Comparison of ENCODE assay signal across 31 mouse cellular contexts in the genomic region with DNA sequence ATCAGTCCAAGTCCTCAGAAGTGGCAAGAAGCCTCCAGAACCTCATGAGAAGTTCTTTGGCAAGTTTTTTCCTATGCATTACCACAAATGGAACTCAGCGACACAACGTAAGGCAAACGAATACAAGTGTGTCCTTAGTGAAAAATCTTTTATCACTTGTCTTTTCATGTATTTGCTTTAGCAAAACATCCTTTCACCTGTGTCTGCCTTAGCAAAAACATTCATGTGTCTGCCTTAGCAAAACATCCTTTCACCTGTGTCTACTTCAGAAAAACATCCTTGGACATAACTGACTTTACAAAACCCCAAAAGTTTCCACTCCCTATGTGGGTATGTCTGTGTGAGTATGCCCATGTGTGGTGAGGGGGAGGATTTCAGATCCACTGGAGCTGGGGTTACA. TPM values are rescaled to one million over a fixed set of nuclear protein-coding genes. Genes with fewer than 3 reads are reported as not detected.
DNase-seq lines count a peak whose midpoint lies in the region; ATAC-seq lines count a peak whose summit lies in the region.
"Had no signal": no experiment of that assay in that cellular context is flagged by ENCODE, and none has a peak within 500 bp of the region (broad histone marks: within the 10 kb centered on the region; RNA-seq: fewer than 3 reads in every experiment).

No protein-coding gene starts in this region.

- H3K9me3 ChIP-seq in forebrain, embryonic 13.5 days (replicated peaks) = no peaks in the 10 kb centered on the region
- H3K9me3 ChIP-seq: embryonic facial prominence, embryonic 13.5 days; forebrain, embryonic 10.5 days; hindbrain, embryonic 10.5 days; limb, embryonic 10.5 days; limb, embryonic 15.5 days; liver, embryonic 13.5 days; neural tube, embryonic 13.5 days; stomach, embryonic 15.5 days had no signal

- no peak overlapping the region for H3K9ac ChIP-seq in forebrain, embryonic 13.5 days
- H3K9ac ChIP-seq: embryonic facial prominence, embryonic 13.5 days; limb, embryonic 15.5 days; liver, embryonic 13.5 days; neural tube, embryonic 13.5 days; stomach, embryonic 15.5 days had no signal

- no peaks in the 10 kb centered on the region for H3K27me3 ChIP-seq in forebrain, embryonic 13.5 days
- H3K27me3 ChIP-seq: limb, embryonic 15.5 days; neural tube, embryonic 13.5 days; stomach, embryonic 15.5 days had no signal

- H3K4me1 ChIP-seq in forebrain, embryonic 13.5 days = peaks cover 6% of the 10 kb centered on the region

- H3K4me2 ChIP-seq in forebrain, embryonic 13.5 days = no peak overlapping the region
- H3K4me2 ChIP-seq: embryonic facial prominence, embryonic 13.5 days; limb, embryonic 15.5 days; liver, embryonic 13.5 days; midbrain, embryonic 11.5 days; neural tube, embryonic 13.5 days; stomach, embryonic 15.5 days had no signal

- DNase-seq in spleen, postnatal 36 days (ENCODE audit: low spot score in 2 of 2) = peak; percentile 1 to 2
- no peak for DNase-seq in spleen, postnatal 14 days (ENCODE audit: low spot score in 2 of 2)
- peak; percentile 51 to 66 for DNase-seq in CD8-positive naive resting alpha-beta T cell, adult 2 months (ENCODE audit: low read depth in 2 of 2, low spot score in 2 of 2)
- DNase-seq in thymus, postnatal 25 days = peak; percentile 15
- DNase-seq: adrenal gland, adult 2 months; cerebellum, adult 9-10 months; gastrocnemius, adult 2 months; heart, postnatal 14 days; kidney, adult 8-10 months; kidney, postnatal 10 days; liver, embryonic 13.5 days; lung, adult 18-20 months had no signal

- no peak overlapping the region for H3K4me3 ChIP-seq in forebrain, embryonic 13.5 days
- H3K4me3 ChIP-seq: embryonic facial prominence, embryonic 13.5 days; forebrain, embryonic 10.5 days; gastrocnemius, adult 2 months; hindbrain, embryonic 10.5 days; limb, embryonic 10.5 days; limb, embryonic 15.5 days; liver, embryonic 13.5 days; myocyte; neural tube, embryonic 13.5 days; stomach, embryonic 15.5 days had no signal

- no peaks in the 10 kb centered on the region for H3K36me3 ChIP-seq in forebrain, embryonic 13.5 days (ENCODE audit: poor library complexity, severe bottlenecking)
- H3K36me3 ChIP-seq: embryonic facial prominence, embryonic 13.5 days; forebrain, embryonic 10.5 days; hindbrain, embryonic 10.5 days; limb, embryonic 10.5 days; limb, embryonic 15.5 days; liver, embryonic 13.5 days; neural tube, embryonic 13.5 days; stomach, embryonic 15.5 days had no signal

- no peak overlapping the region for H3K27ac ChIP-seq in forebrain, embryonic 13.5 days
- H3K27ac ChIP-seq: embryonic facial prominence, embryonic 13.5 days; forebrain, embryonic 10.5 days; gastrocnemius, adult 2 months; hindbrain, embryonic 10.5 days; limb, embryonic 10.5 days; limb, embryonic 15.5 days; liver, embryonic 13.5 days; neural tube, embryonic 13.5 days; stomach, embryonic 15.5 days had no signal

- ATAC-seq in inflammation-experienced regulatory T-cells, adult 6 months = peak; percentile 42
- no peak for ATAC-seq in forebrain, embryonic 13.5 days
- ATAC-seq in monocyte, adult 5-6 weeks (replicated peaks; ENCODE audit: insufficient number of reproducible peaks, low FRiP score, low TSS enrichment, poor library complexity, severe bottlenecking) = no peak
- ATAC-seq: forebrain, embryonic 16.5 days; hindbrain, embryonic 16.5 days; intestine, embryonic 16.5 days; lung, postnatal 0 days; midbrain, embryonic 16.5 days had no signal

- WGBS in forebrain, embryonic 13.5 days = 94% methylated on average over 3 of the region's 3 CpGs

RNA-seq across cellular contexts. Expression of gene Gm14085, which starts 15.5 kb away (rescaled TPM):
- 10 to 100 TPM in 1 of 3 experiments, 1 to 10 TPM in 1, under 1 TPM in 1; 0.20 to 14.7 (median 5.5) TPM for polyA plus RNA-seq in inflammation-experienced regulatory T-cells, adult 6 months (2017; shearing (Covaris generic))
- polyA plus RNA-seq in forebrain, embryonic 13.5 days (2015; fragmentation: Nextera tagmentation; extraction: Ambion mirVana) = not detected in 2 replicates
- 0.29 to 1.1 TPM in 2 of 3 replicates, not detected in the other for total RNA-seq in monocyte, adult 5-6 weeks (2017)
- total RNA-seq: left cerebral cortex, postnatal 10 days had no signal
- polyA plus RNA-seq: embryonic facial prominence, embryonic 13.5 days; forebrain, embryonic 10.5 days; forebrain, embryonic 16.5 days; heart, embryonic 14.5 days; hindbrain, embryonic 10.5 days; hindbrain, embryonic 16.5 days; limb, embryonic 10.5 days; limb, embryonic 15.5 days; liver, embryonic 13.5 days; lung, postnatal 0 days; midbrain, embryonic 11.5 days; myocyte; neural tube, embryonic 13.5 days had no signal

RNA-seq across cellular contexts. Expression of gene Slc28a2, which starts 42.9 kb away (rescaled TPM):
- 100 to 1,000 TPM in 2 of 3 experiments, 10 to 100 TPM in 1; 66.9 to 135 (median 110) TPM for polyA plus RNA-seq in inflammation-experienced regulatory T-cells, adult 6 months (2017; shearing (Covaris generic))
- polyA plus RNA-seq in forebrain, embryonic 13.5 days (2015; fragmentation: Nextera tagmentation; extraction: Ambion mirVana) = not detected in 2 replicates
- total RNA-seq in monocyte, adult 5-6 weeks (2017) = 49.1 to 75.5 TPM (median 56.6 TPM) in 3 replicates
- polyA plus RNA-seq: embryonic facial prominence, embryonic 13.5 days; forebrain, embryonic 10.5 days; hindbrain, embryonic 10.5 days; midbrain, embryonic 11.5 days; midbrain, embryonic 16.5 days; myocyte had no signal

Comparison
In these comparisons a context has a peak if more than half of its experiments do, and no peak if none do; other contexts are left out.
1. DNase-seq: peak in spleen, postnatal 36 days (2 of 2), CD8-positive naive resting alpha-beta T cell, adult 2 months (2 of 2) and thymus, postnatal 25 days (single experiment); none in spleen, postnatal 14 days (0 of 2).
2. RNA of gene Slc28a2, which starts 42.9 kb away (polyA plus RNA-seq): 66.9 to 135 TPM in inflammation-experienced regulatory T-cells, adult 6 months; not detected in forebrain, embryonic 13.5 days; every median in the first group is over 10 times any median in the second.